15 mouse cellular contexts compared by ENCODE assay signal in the genomic region with DNA sequence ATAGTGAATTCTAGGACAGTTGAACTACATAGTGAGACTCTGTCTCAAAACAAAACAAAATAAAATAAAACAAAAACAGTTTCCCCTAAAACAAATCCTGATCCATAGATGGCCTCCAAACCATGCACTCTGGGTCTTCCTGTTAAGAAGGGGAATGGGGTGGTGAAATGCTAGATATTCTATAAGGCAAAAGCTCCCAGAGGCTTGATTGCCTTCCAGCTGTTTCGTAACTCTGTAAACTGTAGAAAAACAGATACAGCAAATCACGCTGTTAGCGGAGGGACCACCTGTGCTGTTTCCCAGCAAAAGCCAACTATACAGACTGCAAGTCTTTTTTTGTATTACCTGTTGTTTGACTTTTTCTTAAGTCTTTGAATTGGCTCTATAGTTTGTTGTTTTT. TPM values are rescaled to one million over a fixed set of nuclear protein-coding genes. Genes with fewer than 3 reads are reported as not detected.
DNase-seq lines count a peak whose midpoint lies in the region; ATAC-seq and TF ChIP-seq lines count a peak whose summit lies in the region.
"Had no signal": no experiment of that assay in that cellular context is flagged by ENCODE, and none has a peak within 500 bp of the region (broad histone marks: within the 10 kb centered on the region; RNA-seq: fewer than 3 reads in every experiment).

No protein-coding gene starts in this region.

- H3K4me3 ChIP-seq in kidney, postnatal 0 days (replicated peaks; ENCODE audit: low read depth, low read length) = no peak overlapping the region
- peak overlapping the region; percentile 27; the same call in 1 of the 2 replicates for H3K4me3 ChIP-seq in E14TG2a.4 (replicated peaks; ENCODE audit: low read length)
- H3K4me3 ChIP-seq in brown adipose tissue, adult 24 weeks (ENCODE audit: insufficient read depth, low read depth, low read length) = no peak overlapping the region
- H3K4me3 ChIP-seq in neural tube, embryonic 15.5 days (replicated peaks) = no peak overlapping the region
- H3K4me3 ChIP-seq: embryonic facial prominence, embryonic 15.5 days; forebrain, embryonic 12.5 days; lung, embryonic 15.5 days had no signal

- 54% methylated on average over 3 of the region's 3 CpGs for WGBS in kidney, postnatal 0 days
- 78% methylated on average over 3 of the region's 3 CpGs for WGBS in neural tube, embryonic 15.5 days

- H3K9ac ChIP-seq in kidney, postnatal 0 days (ENCODE audit: low read depth, low read length) = no peak overlapping the region
- no peak overlapping the region for H3K9ac ChIP-seq in neural tube, embryonic 15.5 days (replicated peaks)
- H3K9ac ChIP-seq: embryonic facial prominence, embryonic 15.5 days; forebrain, embryonic 12.5 days; lung, embryonic 15.5 days had no signal

- ATAC-seq in kidney, postnatal 0 days (replicated peaks; ENCODE audit: low FRiP score, low read depth) = no peak
- no peak for ATAC-seq in neural tube, embryonic 15.5 days (ENCODE audit: low FRiP score)

- DNase-seq in heart, adult 11 months = peak; percentile 53
- no peak for DNase-seq in heart, adult 8-10 months (ENCODE audit: low spot score)
- DNase-seq in kidney, postnatal 0 days (ENCODE audit: low spot score) = no peak
- no peak for DNase-seq in kidney, adult 9 months
- no peak for DNase-seq in urinary bladder, postnatal 10 days (ENCODE audit: low spot score)
- DNase-seq: cerebellum, adult 2 months; liver; right cerebral cortex, postnatal 14 days had no signal

- no peaks in the 10 kb centered on the region for H3K9me3 ChIP-seq in kidney, postnatal 0 days (replicated peaks; ENCODE audit: low read length)
- H3K9me3 ChIP-seq in E14TG2a.4 (ENCODE audit: low read length) = no peaks in the 10 kb centered on the region
- no peaks in the 10 kb centered on the region for H3K9me3 ChIP-seq in neural tube, embryonic 15.5 days (replicated peaks)
- H3K9me3 ChIP-seq: embryonic facial prominence, embryonic 15.5 days; forebrain, embryonic 12.5 days; lung, embryonic 15.5 days had no signal

- H3K27me3 ChIP-seq in kidney, postnatal 0 days (ENCODE audit: insufficient read depth, low read length) = no peaks in the 10 kb centered on the region
- no peaks in the 10 kb centered on the region for H3K27me3 ChIP-seq in E14TG2a.4 (ENCODE audit: insufficient read depth, low read length)
- H3K27me3 ChIP-seq in neural tube, embryonic 15.5 days (replicated peaks) = no peaks in the 10 kb centered on the region
- H3K27me3 ChIP-seq: embryonic facial prominence, embryonic 15.5 days; forebrain, embryonic 12.5 days; lung, embryonic 15.5 days had no signal

- no peak for TF ChIP-seq CTCF in kidney, postnatal 0 days (IDR thresholded peaks at IDR 0.05; ENCODE audit: low read depth)
- TF ChIP-seq CTCF in E14TG2a.4 (conservative IDR thresholded peaks at IDR 0.05; ENCODE audit: low read length) = no peak

- H3K27ac ChIP-seq in kidney, postnatal 0 days = peak overlapping the region; percentile 62; the same call in 1 of the 2 replicates
- H3K27ac ChIP-seq in brown adipose tissue, adult 24 weeks (replicated peaks; ENCODE audit: low read depth, low read length) = peak overlapping the region; percentile 84
- no peak overlapping the region for H3K27ac ChIP-seq in neural tube, embryonic 15.5 days (replicated peaks)
- H3K27ac ChIP-seq: embryonic facial prominence, embryonic 15.5 days; forebrain, embryonic 12.5 days; lung, embryonic 15.5 days had no signal

- H3K4me1 ChIP-seq in kidney, postnatal 0 days (replicated peaks; ENCODE audit: insufficient read depth, low read length) = peaks cover 6% of the 10 kb centered on the region
- H3K4me1 ChIP-seq in E14TG2a.4 (replicated peaks; ENCODE audit: low read depth, low read length) = peaks cover 86% of the 10 kb centered on the region
- peaks cover 13% of the 10 kb centered on the region; the same call in 1 of the 2 replicates for H3K4me1 ChIP-seq in brown adipose tissue, adult 24 weeks (ENCODE audit: control insufficient read depth, insufficient read depth, insufficient read length, low read length)
- no peaks in the 10 kb centered on the region for H3K4me1 ChIP-seq in neural tube, embryonic 15.5 days
- H3K4me1 ChIP-seq: embryonic facial prominence, embryonic 15.5 days; forebrain, embryonic 12.5 days had no signal

- H3K4me2 ChIP-seq in kidney, postnatal 0 days (ENCODE audit: low read length) = no peak overlapping the region
- H3K4me2 ChIP-seq in neural tube, embryonic 15.5 days = no peak overlapping the region
- H3K4me2 ChIP-seq: embryonic facial prominence, embryonic 15.5 days; forebrain, embryonic 12.5 days; lung, embryonic 15.5 days; midbrain, embryonic 11.5 days had no signal

- no peaks in the 10 kb centered on the region for H3K36me3 ChIP-seq in kidney, postnatal 0 days (ENCODE audit: insufficient read depth, low read length)
- no peaks in the 10 kb centered on the region for H3K36me3 ChIP-seq in E14TG2a.4 (ENCODE audit: insufficient read depth, low read length)
- H3K36me3 ChIP-seq in neural tube, embryonic 15.5 days = no peaks in the 10 kb centered on the region
- H3K36me3 ChIP-seq: embryonic facial prominence, embryonic 15.5 days; forebrain, embryonic 12.5 days; lung, embryonic 15.5 days had no signal

RNA-seq across cellular contexts. Expression of a gene that starts 6.0 kb away (rescaled TPM):
- total RNA-seq in heart, adult 8-10 months (2022) = 100 to 1,000 TPM; 182 to 208 (median 195) TPM
- polyA plus RNA-seq in kidney, postnatal 0 days (2015; fragmentation: Nextera tagmentation; extraction: Ambion mirVana) = 38.8 and 39.6 TPM in 2 replicates
- 76.5 and 93.5 TPM in 2 replicates for polyA plus RNA-seq in brown adipose tissue, adult 24 weeks (2012; ENCODE audit: insufficient read depth, insufficient read length, missing spikeins)
- polyA plus RNA-seq in neural tube, embryonic 15.5 days (2015; fragmentation: Nextera tagmentation; extraction: Ambion mirVana) = 18.4 and 26.4 TPM in 2 replicates
